Mouse (Mus musculus) lung, postnatal 25 days (tissue): ENCODE measurements around the gene Ccdc88c.

Experiments
- DNase-seq: peaks from one replicate; pipeline ENCODE4 v3.0.0; 2022; ENCODE audit warnings: low spot score

Gene Ccdc88c

GRCm38 (mm10) chr12:100997830-100998563 is 30.9 kb downstream of the Ccdc88c start:
- no peak for DNase-seq

DNA sequence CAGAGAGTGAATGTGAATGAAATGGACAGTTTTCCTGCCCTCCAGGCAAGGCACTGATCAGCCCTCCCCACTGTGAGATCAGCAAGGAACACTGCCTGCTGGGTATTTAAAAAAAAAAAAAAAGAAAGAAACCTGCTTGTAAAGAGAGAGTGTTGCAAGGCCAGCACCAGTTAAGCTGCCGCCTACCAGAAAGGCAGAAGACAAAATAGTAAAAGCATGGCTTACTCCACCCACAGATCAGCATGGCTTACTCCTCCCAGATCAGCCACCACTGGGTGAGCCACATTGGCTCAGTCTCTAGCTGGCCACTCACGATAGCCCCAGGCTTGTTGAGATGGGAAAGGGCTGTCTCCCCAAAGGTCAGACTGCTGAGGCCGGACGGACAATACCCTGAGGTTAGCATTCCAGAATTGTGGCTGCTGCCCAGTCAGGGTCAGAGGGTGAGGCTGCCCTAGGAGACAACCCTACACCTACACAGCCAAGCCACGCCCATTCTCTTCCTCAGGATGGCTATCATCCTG is 32.4 kb downstream of the Ccdc88c start:
- DNase-seq, result no peak

DNA sequence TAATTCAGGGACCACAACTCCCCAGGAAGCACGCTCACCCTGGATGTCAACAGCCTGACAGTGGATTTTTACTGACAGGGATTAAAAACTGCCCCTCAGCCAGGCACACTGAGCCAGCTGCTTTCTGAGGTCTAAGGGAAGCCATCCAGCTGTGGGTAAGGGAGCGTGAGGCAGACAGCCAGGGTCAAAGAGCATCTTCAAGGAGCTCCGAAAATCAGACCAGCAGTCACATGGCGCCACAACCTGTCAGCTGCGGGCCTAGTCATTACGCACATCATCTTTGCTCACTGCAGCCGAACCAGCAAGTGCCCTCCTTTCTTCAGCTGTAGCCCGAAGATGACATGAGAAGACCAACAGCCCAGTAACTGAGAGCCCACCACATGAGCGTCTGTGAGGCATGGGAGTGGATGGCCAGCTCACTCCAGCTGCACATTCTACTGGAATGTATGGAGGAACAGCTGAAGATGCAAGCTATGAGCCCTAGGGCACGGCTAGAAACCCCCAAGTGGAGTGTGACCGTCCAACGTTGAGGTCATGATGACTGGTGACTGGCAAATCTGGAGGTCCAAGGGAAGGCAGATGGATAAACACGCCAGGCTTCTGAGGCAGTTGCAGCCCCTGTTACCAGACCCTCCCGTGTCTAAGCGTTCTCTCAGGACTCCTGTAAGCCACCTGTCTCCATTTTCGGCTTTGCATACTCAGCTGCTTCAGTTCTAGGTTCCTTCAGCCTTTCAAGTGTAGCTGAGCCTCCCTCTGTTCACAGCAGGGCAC is 33.1 kb downstream of the Ccdc88c start:
- DNase-seq, result no peak

DNA sequence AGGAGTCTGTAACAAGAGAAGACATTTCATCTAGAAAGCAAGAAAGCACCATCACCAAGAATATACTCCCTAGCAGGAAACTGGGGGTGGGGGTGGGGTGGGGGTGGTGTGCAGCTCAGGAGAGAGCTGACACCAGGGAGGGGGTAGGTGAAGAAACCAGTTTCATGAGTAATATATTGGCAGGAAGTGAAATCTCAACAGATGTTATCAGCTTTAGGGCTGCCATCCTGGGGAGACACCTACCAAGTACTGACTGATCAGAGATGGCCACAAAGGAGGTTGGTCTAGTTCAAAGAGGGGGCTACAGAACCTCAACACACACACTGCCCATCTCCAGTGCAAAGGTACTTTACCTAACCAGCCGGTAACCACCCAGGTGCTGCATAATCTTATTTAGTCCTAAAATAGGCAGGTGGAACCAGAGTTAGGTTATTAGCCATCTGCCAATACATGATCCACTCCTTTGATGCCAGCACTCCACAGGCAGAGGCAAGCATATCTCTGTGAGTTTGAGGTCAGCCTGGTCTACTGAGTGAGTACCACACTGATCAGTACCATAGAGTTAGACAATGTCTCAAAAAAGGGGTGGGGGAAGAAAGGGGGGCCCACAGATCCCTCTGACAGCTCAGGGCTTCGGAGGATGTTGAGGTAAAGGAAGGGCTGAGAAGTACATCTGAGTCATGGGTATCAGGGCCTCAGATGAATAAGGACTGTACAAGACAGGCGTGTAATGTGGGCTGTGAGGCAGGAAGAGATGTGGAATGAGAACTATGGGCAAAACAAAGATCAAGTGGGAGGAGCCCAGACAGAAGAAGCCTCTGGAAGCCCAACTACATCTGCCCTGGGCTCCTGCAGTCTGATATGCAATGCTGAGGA is 34.5 kb downstream of the Ccdc88c start:
- no peak for DNase-seq

DNA sequence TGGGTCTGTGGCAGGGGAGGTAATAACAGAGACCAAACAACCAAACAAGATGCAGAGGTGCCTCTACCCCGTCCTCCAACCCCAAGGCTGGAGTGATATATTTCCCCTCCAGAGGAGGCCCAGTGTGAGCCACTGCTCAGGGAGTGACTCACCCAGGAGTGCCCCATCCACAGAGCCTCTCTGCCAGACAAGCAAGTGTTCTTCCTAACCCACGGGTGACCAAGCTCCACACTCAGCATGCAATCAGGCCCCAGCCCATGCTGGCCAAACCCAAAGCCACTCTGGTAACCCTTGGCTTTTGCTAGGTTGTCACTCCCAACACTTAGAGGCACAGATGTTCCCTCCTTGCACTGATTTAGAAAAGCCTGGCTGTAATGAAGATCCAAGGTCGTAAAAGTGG is 35.7 kb downstream of the Ccdc88c start:
- DNase-seq, result no peak

GRCm38 (mm10) chr12:100992505-100992904 is 36.4 kb downstream of the Ccdc88c start:
- DNase-seq, result no peak

GRCm38 (mm10) chr12:100991119-100991518 is 37.7 kb downstream of the Ccdc88c start:
- DNase-seq, result no peak

GRCm38 (mm10) chr12:100990291-100990690 is 38.6 kb downstream of the Ccdc88c start:
- no peak for DNase-seq

GRCm38 (mm10) chr12:100989780-100990288 is 39.0 kb downstream of the Ccdc88c start:
- no peak for DNase-seq

DNA sequence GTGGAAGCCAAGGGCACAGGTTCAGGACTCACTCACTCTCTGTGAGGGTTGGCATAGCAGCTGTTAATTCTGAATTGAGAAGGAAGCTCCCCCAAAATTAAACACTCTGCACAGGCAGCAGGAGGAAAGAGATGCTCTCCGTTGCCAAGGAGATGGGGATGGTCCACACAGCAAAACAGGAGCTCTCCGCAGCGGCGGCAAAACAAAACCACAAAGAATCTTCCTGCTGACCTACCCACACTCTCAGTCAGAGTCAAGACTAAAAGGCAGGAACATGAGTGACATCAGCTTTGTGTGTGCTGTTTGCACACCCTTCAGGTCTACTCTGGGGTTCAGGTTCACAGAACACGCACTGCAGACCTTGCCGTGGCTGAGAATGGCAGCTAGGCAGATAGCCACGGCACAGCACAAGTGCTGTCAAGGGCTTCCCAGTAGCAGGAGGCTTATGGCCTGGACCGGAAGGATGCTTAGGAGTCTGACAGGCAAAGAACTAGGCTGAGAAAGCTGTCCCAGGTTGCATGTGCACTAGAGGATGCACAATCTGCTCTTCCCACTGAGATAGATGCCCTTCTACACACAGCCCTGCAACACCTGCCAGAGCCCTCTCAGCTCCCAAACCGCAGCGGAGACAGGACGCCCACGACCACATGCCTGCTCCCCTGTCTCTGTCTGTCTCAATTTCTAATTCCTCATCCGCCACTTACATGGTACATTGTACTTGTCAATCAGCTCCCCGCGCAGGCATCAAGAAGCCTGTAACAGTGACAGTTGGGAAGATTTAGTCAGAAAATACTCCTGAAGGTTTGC is 40.3 kb downstream of the Ccdc88c start:
- DNase-seq, result no peak

DNA sequence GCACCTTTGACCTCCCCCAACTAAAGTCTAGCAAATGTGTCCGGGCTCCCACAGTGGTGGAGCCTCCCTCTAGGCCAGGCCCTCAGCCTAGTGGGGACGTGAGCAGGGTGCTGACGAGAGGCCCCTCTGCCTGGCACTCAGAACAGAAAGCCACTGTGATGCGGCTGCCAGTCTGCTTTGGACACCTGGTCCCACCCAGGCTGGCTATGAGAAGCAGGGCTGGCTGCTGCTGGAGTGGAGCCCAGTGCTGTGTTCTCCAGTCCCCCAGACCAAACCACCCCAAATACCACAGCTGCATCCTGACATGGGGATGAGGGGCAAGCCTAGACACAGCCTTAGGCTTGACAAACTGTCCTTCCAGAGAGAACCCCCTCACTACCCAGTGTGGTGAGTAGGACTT is 42.4 kb downstream of the Ccdc88c start:
- no peak for DNase-seq

DNA sequence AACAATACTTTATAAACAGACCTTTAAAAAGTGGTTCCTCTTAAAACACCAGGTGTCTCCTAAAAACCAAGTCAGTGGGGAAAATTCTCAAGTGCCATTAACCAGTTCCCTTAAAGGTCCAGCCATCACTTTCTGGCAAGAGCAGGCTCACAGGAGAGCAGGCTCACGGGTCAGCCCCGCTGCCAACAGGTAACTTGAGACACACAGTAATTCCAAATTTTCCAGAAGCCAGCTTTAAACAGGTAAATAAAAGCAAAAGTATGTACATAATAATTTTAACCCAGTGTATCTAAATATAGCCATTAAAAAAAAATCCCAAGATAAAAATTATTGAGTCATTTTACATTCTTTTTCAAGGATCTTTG is 43.1 kb downstream of the Ccdc88c start:
- DNase-seq, result no peak

- DNase-seq, result no peak
Measured at GRCm38 (mm10) chr12:100985050-100985792, 43.6 kb downstream of the Ccdc88c start.

GRCm38 (mm10) chr12:100983565-100983964 is 45.3 kb downstream of the Ccdc88c start:
- no peak for DNase-seq

- no peak for DNase-seq
Measured at GRCm38 (mm10) chr12:100982217-100982616, 46.6 kb downstream of the Ccdc88c start.

DNA sequence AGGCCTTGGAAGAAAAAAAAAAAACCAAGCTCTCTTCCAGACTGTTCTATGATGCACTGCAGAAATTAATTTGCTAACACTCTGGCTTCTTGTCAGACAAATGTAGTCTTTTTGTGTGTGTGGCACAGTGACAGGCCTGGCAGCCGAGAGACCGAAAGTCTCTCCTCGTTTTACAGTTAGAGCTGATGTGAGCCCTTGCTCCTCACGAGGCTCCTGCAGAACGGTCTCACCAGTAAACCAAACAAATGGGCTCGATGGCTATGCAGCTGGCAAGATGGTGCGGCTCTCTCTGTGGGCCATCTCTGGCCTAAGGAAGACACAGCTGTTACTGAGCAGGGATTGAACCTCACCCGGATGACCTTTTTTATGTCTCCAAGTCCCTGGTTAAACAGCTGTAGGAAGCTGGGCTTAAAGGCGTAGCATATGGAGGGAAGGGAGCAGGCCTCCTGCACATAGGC is 48.3 kb downstream of the Ccdc88c start:
- DNase-seq, result no peak

- no peak for DNase-seq
Measured at GRCm38 (mm10) chr12:100979616-100980015, 49.2 kb downstream of the Ccdc88c start.

- no peak for DNase-seq
Measured at GRCm38 (mm10) chr12:100977958-100978725, 50.7 kb downstream of the Ccdc88c start.

DNA sequence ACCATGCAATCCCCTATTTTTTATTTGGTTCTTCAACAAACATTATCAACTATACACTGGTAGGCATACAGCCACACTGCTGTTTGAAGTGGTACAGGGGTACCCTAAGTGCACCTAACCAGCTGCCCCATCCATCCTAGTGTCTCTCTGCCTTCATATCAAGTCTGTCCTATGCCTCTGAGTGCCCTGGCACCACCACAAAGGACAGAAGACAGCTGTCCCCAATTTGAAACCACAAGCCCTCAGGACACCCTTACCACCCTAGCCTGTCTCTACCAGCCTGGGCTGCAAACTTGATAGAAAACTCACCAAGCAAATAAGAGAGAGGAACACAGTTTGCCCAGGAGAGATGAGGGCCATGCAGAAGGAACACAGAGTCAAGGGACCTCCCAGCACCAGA is 51.3 kb downstream of the Ccdc88c start:
- no peak for DNase-seq

GRCm38 (mm10) chr12:100969808-100970207 is 59.0 kb downstream of the Ccdc88c start:
- no peak for DNase-seq
